Mouse (Mus musculus) lung, embryonic 16.5 days (tissue): ENCODE data around the gene Cacna1b. TPM values are rescaled to one million over a fixed set of nuclear protein-coding genes. Genes with fewer than 3 reads are reported as not detected.

Experiments used
- ATAC-seq: fragments of 200-750 bp; cut with Nextera tagmentation; 2 replicates; pipeline ENCODE4 v1.8.0; 2017; ENCODE audit warnings: low read depth, mild to moderate bottlenecking, moderate library complexity
- H3K27ac ChIP-seq: fragments of 300-500 bp; sonication (generic); 2 replicates; pipeline ENCODE4 v1.5.1; 2014; ENCODE audit warnings: mild to moderate bottlenecking, control low read depth, low read length
- H3K27me3 ChIP-seq: fragments of 300-500 bp; sonication (generic); 2 replicates; pipeline ENCODE4 v1.6.1; 2014; ENCODE audit warnings: low read depth, low read length, mixed read lengths; ENCODE audit not compliant: control insufficient read depth, insufficient read depth
- H3K36me3 ChIP-seq: fragments of 300-500 bp; sonication (generic); 2 replicates; pipeline ENCODE4 v1.6.1; 2014; ENCODE audit warnings: low read length; ENCODE audit not compliant: control insufficient read depth, insufficient read depth
- H3K4me1 ChIP-seq: fragments of 300-500 bp; sonication (generic); replicated peaks from 2 replicates; pipeline ENCODE4 v1.6.1; 2014; ENCODE audit warnings: low read length, mixed read lengths; ENCODE audit not compliant: control insufficient read depth, insufficient read depth
- H3K4me2 ChIP-seq: fragments of 300-500 bp; sonication (generic); 2 replicates; pipeline ENCODE4 v1.6.1; 2014; ENCODE audit warnings: low read depth, low read length, control low read depth
- H3K4me3 ChIP-seq: fragments of 300-500 bp; sonication (generic); 2 replicates; pipeline ENCODE4 v1.5.1; 2014; ENCODE audit warnings: mild to moderate bottlenecking, low read length, control low read depth
- H3K9ac ChIP-seq: fragments of 300-500 bp; sonication (generic); 2 replicates; pipeline ENCODE4 v1.6.1; 2014; ENCODE audit warnings: low read length, control low read depth
- H3K9me3 ChIP-seq: fragments of 300-500 bp; sonication (generic); 2 replicates; pipeline ENCODE4 v1.6.1; 2016; ENCODE audit warnings: low read length; ENCODE audit not compliant: control insufficient read depth
- WGBS: fragments of 180-500 bp; shearing (Covaris S2); extraction: QIAGEN DNeasy Blood & Tissue Kit; methylation state at CpG from one replicate; pipeline ENCODE4 v1.1.7; 2014; 5-methylcytosine and 5-hydroxymethylcytosine counted together
- polyA plus RNA-seq: library from polyadenylated mRNA; unstranded; fragments of >200 nt; fragmentation: Nextera tagmentation; extraction: Ambion mirVana; gene quantifications from 2 replicates; pipeline ENCODE4 v1.2.1, GENCODE M21; 2015

The Cacna1b gene
- polyA plus RNA-seq = 0.11 and 0.31 TPM in 2 replicates

DNA sequence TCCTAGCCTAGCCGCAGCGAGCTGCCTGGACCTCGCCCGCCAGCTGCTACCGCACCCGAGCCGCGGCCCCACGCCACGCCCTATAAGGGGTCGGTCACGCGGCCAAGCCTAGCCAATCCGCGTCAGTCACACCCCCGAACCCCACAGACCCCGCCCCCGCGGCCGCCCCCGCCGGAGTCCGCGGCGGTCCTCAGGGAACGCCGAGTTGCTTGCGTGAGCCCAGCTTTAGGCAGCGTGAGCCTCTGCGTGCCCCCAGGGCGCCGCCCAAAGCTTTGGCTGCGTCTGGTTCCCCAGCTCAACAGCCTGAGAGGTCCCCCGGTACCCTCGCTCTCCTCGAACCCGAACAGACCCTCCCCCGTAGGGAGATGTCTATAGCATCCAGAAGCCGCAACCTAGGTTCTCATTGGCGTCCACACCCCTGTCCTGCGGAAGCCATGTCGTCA is at the start of gene Cacna1b:
Gene Cacna1b (minus strand): TSS at position 38 of the 443 bp plus-strand sequence.
- H3K36me3 ChIP-seq = no peaks in the 10 kb centered on the region
- no peak within 1 kb of the TSS for H3K9ac ChIP-seq
- H3K4me2 ChIP-seq = peak within 1 kb of the TSS; percentile 94
- under 1% methylated on average over 41 of the region's 42 CpGs for WGBS
- H3K4me3 ChIP-seq = peak within 1 kb of the TSS; percentile 55
- ATAC-seq = peak; percentile 87
- H3K4me1 ChIP-seq = peaks cover 15% of the 10 kb centered on the region
- no peak within 1 kb of the TSS for H3K27ac ChIP-seq
- H3K27me3 ChIP-seq = peaks cover 27% of the 10 kb centered on the region
- H3K9me3 ChIP-seq = no peaks in the 10 kb centered on the region

DNA sequence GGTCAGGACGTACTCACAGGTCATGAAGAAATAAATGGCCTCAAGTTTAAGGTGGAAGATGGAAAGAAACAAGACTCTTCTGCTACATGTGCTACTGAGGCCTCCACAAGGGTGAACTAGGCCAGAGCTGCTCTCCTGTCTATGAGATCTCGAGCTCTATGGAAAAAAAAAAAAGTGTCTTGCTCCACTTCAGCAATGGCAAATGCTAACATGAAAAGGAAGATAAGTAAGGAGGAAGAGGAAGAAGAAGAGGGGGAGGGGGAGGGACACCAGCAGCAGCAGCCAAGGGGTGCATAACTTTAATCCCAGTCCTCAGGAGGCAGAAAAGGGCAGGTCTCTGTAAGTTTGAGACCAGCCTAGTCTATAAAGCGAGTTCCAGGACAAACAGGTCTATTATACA is 46.8 kb upstream of the Cacna1b start:
- Histone ChIP-seq H3K4me3 (no peak overlapping the region), H3K9ac (no peak overlapping the region), H3K9me3 (no peaks in the 10 kb centered on the region), H3K27me3 (no peaks in the 10 kb centered on the region), H3K4me2 (no peak overlapping the region), H3K27ac (no peak overlapping the region), H3K36me3 (peaks cover 46% of the 10 kb centered on the region), H3K4me1 (no peaks in the 10 kb centered on the region)
- no peak for ATAC-seq
- WGBS = 73% methylated on average over 3 of the region's 3 CpGs

DNA sequence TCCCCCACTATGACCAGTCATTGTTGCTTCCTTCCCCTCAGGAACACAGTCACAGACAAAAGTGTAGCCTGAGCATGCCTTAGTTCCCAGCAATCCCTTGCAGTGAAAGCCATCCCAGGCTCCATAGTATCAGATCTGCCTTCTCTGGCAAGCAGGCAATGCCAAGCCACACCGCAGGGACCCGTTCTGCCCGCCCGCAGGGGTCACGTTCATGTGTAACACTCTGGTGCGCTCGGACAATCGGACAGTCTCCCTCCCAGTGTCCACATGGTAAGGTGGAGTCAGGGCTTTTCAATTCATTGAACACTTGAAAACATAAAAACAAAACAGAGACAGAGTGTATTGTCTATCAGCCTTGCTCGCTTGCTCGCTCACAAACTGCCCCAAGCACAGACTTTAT is 44.7 kb upstream of the Cacna1b start:
- H3K4me3 ChIP-seq = no peak overlapping the region
- no peak overlapping the region for H3K27ac ChIP-seq
- H3K4me1 ChIP-seq = no peaks in the 10 kb centered on the region
- H3K9ac ChIP-seq = no peak overlapping the region
- no peak overlapping the region for H3K4me2 ChIP-seq
- H3K27me3 ChIP-seq = no peaks in the 10 kb centered on the region
- ATAC-seq = no peak
- H3K36me3 ChIP-seq = peaks cover 41% of the 10 kb centered on the region
- WGBS = 97% methylated on average over 10 of the region's 10 CpGs
- no peaks in the 10 kb centered on the region for H3K9me3 ChIP-seq

DNA sequence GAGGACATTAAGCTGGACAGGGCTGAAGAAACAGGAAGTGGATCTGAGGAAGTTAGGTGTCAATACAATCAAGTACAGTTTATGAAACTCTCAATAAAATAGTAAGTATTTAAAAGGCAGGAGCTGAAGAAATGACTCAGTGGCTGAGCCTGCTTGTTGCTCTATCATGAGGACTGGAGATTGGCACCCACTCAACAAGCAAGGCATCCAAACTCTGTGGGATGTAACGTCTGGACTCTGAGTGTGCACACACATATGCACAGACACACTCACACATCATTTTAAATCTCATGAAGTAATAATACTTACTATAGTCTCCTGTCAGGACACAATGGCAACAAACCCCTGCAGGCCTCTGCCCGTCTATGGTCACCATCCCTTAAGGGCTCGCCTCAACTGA is 44.1 kb upstream of the Cacna1b start:
- no peak for ATAC-seq
- Histone ChIP-seq H3K36me3 (peaks cover 39% of the 10 kb centered on the region), H3K27ac (no peak overlapping the region), H3K9ac (no peak overlapping the region), H3K4me2 (no peak overlapping the region), H3K9me3 (no peaks in the 10 kb centered on the region), H3K27me3 (no peaks in the 10 kb centered on the region), H3K4me1 (no peaks in the 10 kb centered on the region), H3K4me3 (no peak overlapping the region)
- WGBS = 86% methylated on average over 3 of the region's 3 CpGs

DNA sequence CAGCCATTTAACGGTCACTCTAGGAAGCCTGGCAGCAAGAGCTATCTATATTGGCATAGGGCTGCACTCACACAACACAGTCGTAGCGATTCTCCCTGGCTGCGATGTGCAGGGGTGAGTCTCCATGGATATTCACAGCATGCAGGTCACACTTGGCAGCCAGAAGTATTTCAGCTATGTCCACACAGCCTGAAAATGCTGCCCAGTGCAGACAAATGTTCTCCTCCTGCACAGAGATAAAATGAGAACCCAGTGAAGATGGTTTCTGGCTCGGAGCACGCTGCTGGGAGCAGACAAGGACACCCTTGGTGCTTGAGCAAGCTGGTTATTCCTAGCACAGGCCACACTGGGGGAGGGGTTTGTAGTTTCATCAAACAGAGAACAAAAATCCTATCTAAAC is 43.2 kb upstream of the Cacna1b start:
- Histone ChIP-seq H3K4me1 (no peaks in the 10 kb centered on the region), H3K36me3 (peaks cover 45% of the 10 kb centered on the region), H3K9me3 (no peaks in the 10 kb centered on the region), H3K27ac (no peak overlapping the region), H3K4me3 (no peak overlapping the region), H3K9ac (no peak overlapping the region), H3K27me3 (no peaks in the 10 kb centered on the region), H3K4me2 (no peak overlapping the region)
- ATAC-seq = no peak
- 85% methylated on average over 6 of the region's 6 CpGs for WGBS

DNA sequence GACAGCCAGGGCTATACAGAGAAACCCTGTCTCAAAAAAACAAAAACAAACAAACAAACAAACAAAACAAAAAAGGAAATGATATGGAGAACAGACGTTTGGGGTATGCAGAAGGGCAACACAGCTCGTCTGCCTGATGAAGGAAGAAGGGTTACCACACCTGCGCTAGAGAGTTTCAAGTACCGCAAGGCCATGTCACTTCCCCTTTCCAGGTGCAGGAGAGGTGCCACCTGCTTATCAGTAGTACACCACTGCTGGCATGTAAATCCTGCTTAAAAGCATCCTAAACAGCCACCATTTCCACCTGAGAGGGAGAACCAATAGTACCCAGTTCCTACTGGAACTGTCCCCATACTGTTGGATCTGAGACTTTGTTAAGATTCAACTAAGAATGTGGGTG is 42.7 kb upstream of the Cacna1b start:
- no peaks in the 10 kb centered on the region for H3K9me3 ChIP-seq
- H3K4me3 ChIP-seq = no peak overlapping the region
- H3K9ac ChIP-seq = no peak overlapping the region
- no peak overlapping the region for H3K4me2 ChIP-seq
- H3K4me1 ChIP-seq = no peaks in the 10 kb centered on the region
- H3K27ac ChIP-seq = no peak overlapping the region
- no peak for ATAC-seq
- peaks cover 46% of the 10 kb centered on the region for H3K36me3 ChIP-seq
- WGBS = 88% methylated on average over 4 of the region's 4 CpGs
- H3K27me3 ChIP-seq = no peaks in the 10 kb centered on the region

DNA sequence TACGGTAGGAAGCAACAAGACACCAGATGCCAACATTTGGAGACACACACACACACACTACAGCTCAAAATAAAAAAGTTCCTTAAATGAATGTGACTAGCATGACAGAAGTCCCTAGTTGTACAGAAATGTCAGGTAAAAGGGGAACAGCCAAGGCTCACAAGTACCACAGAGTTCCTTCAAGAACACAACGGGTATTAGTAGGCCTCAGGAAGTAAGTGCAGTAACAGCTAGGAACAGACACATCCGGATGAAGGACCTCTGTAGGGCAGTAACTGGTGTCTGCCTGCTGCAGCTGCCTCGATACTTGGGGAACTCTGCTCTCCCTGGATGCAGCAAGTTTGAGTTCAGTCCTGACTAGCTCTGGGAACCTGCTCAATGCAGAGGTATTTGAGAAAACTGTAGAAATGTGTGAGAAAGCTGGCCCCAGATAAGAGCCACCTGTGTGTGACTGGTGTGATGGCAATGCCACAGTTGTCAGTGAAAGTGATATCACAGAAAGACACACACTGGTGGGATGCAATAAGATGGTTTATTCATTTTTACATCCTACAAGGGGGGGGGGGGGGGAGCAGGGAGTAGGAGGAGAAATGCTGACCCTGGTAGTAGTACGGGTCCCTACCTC is 34.0 kb upstream of the Cacna1b start:
- Histone ChIP-seq H3K9me3 (no peaks in the 10 kb centered on the region), H3K4me1 (no peaks in the 10 kb centered on the region), H3K4me3 (no peak overlapping the region), H3K27me3 (no peaks in the 10 kb centered on the region), H3K4me2 (no peak overlapping the region), H3K27ac (no peak overlapping the region), H3K9ac (no peak overlapping the region), H3K36me3 (peaks cover 61% of the 10 kb centered on the region)
- ATAC-seq = no peak
- 78% methylated on average over 5 of the region's 5 CpGs for WGBS

DNA sequence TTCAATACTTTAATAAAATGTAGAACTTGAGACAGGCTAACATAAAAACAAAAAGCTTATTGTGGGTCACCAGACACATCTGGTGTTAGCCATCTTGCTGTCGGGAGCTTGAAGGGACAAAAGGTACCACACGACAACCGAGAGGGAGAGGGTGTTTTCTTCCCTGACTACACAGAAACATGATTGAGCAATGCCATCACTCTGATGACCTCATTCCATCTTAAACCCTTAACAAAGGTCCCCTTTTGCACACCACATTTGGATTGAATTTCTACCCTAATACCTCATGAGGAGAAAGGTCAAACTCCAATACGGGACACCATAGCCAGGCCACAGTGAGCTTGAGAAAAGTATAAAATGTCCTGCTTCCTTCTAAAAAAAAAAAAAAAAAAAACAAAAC is 24.3 kb upstream of the Cacna1b start:
- WGBS = 69% methylated on average over 4 of the region's 4 CpGs
- peaks cover 12% of the 10 kb centered on the region for H3K36me3 ChIP-seq
- H3K27ac ChIP-seq = no peak overlapping the region
- H3K4me2 ChIP-seq = no peak overlapping the region
- no peaks in the 10 kb centered on the region for H3K9me3 ChIP-seq
- no peak for ATAC-seq
- H3K4me3 ChIP-seq = no peak overlapping the region
- no peaks in the 10 kb centered on the region for H3K27me3 ChIP-seq
- no peak overlapping the region for H3K9ac ChIP-seq
- no peaks in the 10 kb centered on the region for H3K4me1 ChIP-seq

DNA sequence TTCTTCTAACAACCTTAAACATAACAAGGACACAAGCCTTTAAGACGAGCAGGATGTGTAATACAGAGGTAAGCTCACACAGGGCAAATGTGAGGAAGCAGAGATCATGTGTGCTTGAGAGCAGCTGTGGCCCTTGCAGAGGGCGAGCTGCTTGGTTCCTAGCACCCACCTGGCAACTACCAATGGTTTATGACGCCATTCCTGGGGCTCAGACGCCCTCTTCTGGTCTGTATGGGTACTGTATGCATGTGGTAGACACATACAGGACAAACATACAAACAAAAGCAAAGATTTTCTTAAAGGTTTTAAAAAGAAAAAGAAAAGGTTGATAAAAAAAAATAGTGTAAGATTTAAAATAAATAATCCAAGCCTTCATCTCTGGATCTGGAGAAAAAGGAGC is 18.3 kb upstream of the Cacna1b start:
- H3K9me3 ChIP-seq = no peaks in the 10 kb centered on the region
- no peak overlapping the region for H3K4me3 ChIP-seq
- H3K27me3 ChIP-seq = no peaks in the 10 kb centered on the region
- H3K9ac ChIP-seq = no peak overlapping the region
- ATAC-seq = no peak
- no peaks in the 10 kb centered on the region for H3K36me3 ChIP-seq
- no peak overlapping the region for H3K4me2 ChIP-seq
- 43% methylated on average over 4 of the region's 4 CpGs for WGBS
- no peak overlapping the region for H3K27ac ChIP-seq
- no peaks in the 10 kb centered on the region for H3K4me1 ChIP-seq

DNA sequence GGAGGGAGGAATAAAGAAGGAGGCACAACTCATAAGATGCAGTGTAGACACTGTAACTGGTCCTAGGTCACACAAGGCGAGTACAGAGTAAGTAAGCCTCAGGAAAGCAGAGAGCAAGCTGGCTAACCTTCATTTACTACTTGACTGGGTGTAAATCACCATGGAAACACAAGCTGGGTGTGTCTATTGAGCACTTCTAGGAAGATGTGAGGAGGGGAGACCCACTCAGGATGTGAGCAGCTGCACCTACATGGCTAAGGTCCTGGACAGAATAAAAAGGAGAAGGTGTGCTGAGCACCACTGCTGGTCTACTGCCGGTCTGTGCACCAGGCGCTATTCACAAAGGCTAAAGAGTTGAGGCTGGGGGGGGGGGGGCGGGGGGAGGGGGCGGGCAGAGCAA is 13.9 kb upstream of the Cacna1b start:
- Histone ChIP-seq H3K27me3 (no peaks in the 10 kb centered on the region), H3K4me1 (no peaks in the 10 kb centered on the region), H3K36me3 (no peaks in the 10 kb centered on the region), H3K9me3 (no peaks in the 10 kb centered on the region), H3K4me3 (no peak overlapping the region), H3K9ac (no peak overlapping the region), H3K4me2 (no peak overlapping the region), H3K27ac (no peak overlapping the region)
- WGBS = 9% methylated on average over 4 of the region's 5 CpGs
- no peak for ATAC-seq
